23 mouse cellular contexts compared by ENCODE assay signal in genomic region chr8:84507220-84507619, GRCm38 (mm10).
DNase-seq lines count a peak whose midpoint lies in the region; ATAC-seq and TF ChIP-seq lines count a peak whose summit lies in the region.
"Had no signal": no experiment of that assay in that cellular context is flagged by ENCODE, and none has a peak within 500 bp of the region (broad histone marks: within the 10 kb centered on the region; RNA-seq: fewer than 3 reads in every experiment).

No protein-coding gene starts in this region.

- no peak overlapping the region for H3K4me2 ChIP-seq in heart, embryonic 12.5 days
- no peak overlapping the region for H3K4me2 ChIP-seq in heart, embryonic 15.5 days
- H3K4me2 ChIP-seq: forebrain, embryonic 13.5 days; hindbrain, embryonic 13.5 days; intestine, embryonic 15.5 days had no signal

- 51% methylated on average over 5 of the region's 5 CpGs for WGBS in heart, embryonic 12.5 days
- 35% methylated on average over 5 of the region's 5 CpGs for WGBS in heart, embryonic 15.5 days

- peaks cover 18% of the 10 kb centered on the region for H3K4me1 ChIP-seq in heart, embryonic 12.5 days (replicated peaks)
- peaks cover 17% of the 10 kb centered on the region for H3K4me1 ChIP-seq in heart, embryonic 15.5 days (replicated peaks)
- H3K4me1 ChIP-seq: forebrain, embryonic 10.5 days; forebrain, embryonic 13.5 days; hindbrain, embryonic 10.5 days; hindbrain, embryonic 13.5 days; intestine, embryonic 15.5 days had no signal

- H3K27me3 ChIP-seq in heart, embryonic 12.5 days (replicated peaks): no peaks in the 10 kb centered on the region
- no peaks in the 10 kb centered on the region for H3K27me3 ChIP-seq in heart, embryonic 15.5 days
- H3K27me3 ChIP-seq: forebrain, embryonic 13.5 days; hindbrain, embryonic 13.5 days; intestine, embryonic 15.5 days had no signal

- no peak for ATAC-seq in heart, embryonic 12.5 days (ENCODE audit: insufficient number of reproducible peaks, low FRiP score)
- no peak; the same call in 1 of the 2 replicates for ATAC-seq in heart, embryonic 15.5 days (replicated peaks; ENCODE audit: insufficient number of reproducible peaks, insufficient read depth, low FRiP score, low read depth)
- ATAC-seq: CD4-positive, CD25-positive, alpha-beta regulatory T cell, adult 4 months; forebrain, embryonic 13.5 days; forebrain, embryonic 16.5 days; hindbrain, embryonic 16.5 days; intestine, embryonic 15.5 days had no signal

- intact Hi-C loops in heart, postnatal 25 days (cut with DNase I): no loop called here
- intact Hi-C loops in left cerebral cortex, adult 2 months (cut with DNase I): loop anchor here (5.0 kb wide), 1 partner anchor 90 kb away; no protein-coding TSS in a partner anchor
- intact Hi-C loops in left cerebral cortex, postnatal 4 days (cut with DNase I): no loop called here

- H3K27ac ChIP-seq in heart, embryonic 12.5 days (ENCODE audit: poor library complexity, severe bottlenecking): peak overlapping the region; percentile 8
- H3K27ac ChIP-seq in heart, embryonic 15.5 days: peak overlapping the region; percentile 63
- H3K27ac ChIP-seq in left cerebral cortex, adult 2 months: peak overlapping the region; percentile 32; the same call in 1 of the 2 replicates
- H3K27ac ChIP-seq: forebrain, embryonic 10.5 days; forebrain, embryonic 13.5 days; hindbrain, embryonic 10.5 days; hindbrain, embryonic 13.5 days; intestine, embryonic 15.5 days had no signal

- H3K36me3 ChIP-seq in heart, embryonic 12.5 days: no peaks in the 10 kb centered on the region
- H3K36me3 ChIP-seq in heart, embryonic 15.5 days: no peaks in the 10 kb centered on the region
- H3K36me3 ChIP-seq: forebrain, embryonic 10.5 days; hindbrain, embryonic 10.5 days; intestine, embryonic 15.5 days had no signal

- no peak for DNase-seq in heart, postnatal 25 days (ENCODE audit: low spot score)
- no peak for DNase-seq in heart, adult 8-10 months (ENCODE audit: low spot score)
- DNase-seq in left cerebral cortex, adult 2 months (ENCODE audit: extremely low spot score in 1 of 2, low spot score in 2 of 2): no peak
- DNase-seq in left cerebral cortex, postnatal 4 days: no peak
- DNase-seq: adrenal gland, adult 2 months; adrenal gland, postnatal 14 days; cerebellum, adult 11-12 months; cerebellum, adult 9-10 months; cerebellum, postnatal 14 days; gastrocnemius, postnatal 10 days; gastrocnemius, postnatal 36 days; kidney, adult 11 months; kidney, adult 8-10 months had no signal

- H3K4me3 ChIP-seq in heart, embryonic 12.5 days: no peak overlapping the region
- H3K4me3 ChIP-seq in heart, embryonic 15.5 days: no peak overlapping the region
- no peak overlapping the region for H3K4me3 ChIP-seq in left cerebral cortex, adult 2 months
- H3K4me3 ChIP-seq: forebrain, embryonic 10.5 days; forebrain, embryonic 13.5 days; hindbrain, embryonic 10.5 days; hindbrain, embryonic 13.5 days; intestine, embryonic 15.5 days had no signal

- no peak for TF ChIP-seq CTCF in left cerebral cortex, adult 2 months (IDR thresholded peaks at IDR 0.05)

- no peaks in the 10 kb centered on the region for H3K9me3 ChIP-seq in heart, embryonic 12.5 days (replicated peaks)
- H3K9me3 ChIP-seq in heart, embryonic 15.5 days (replicated peaks): no peaks in the 10 kb centered on the region
- H3K9me3 ChIP-seq: forebrain, embryonic 10.5 days; forebrain, embryonic 13.5 days; hindbrain, embryonic 10.5 days; hindbrain, embryonic 13.5 days; intestine, embryonic 15.5 days had no signal

- H3K9ac ChIP-seq in heart, embryonic 12.5 days: no peak overlapping the region
- no peak overlapping the region for H3K9ac ChIP-seq in heart, embryonic 15.5 days
- H3K9ac ChIP-seq: forebrain, embryonic 13.5 days; hindbrain, embryonic 13.5 days; intestine, embryonic 15.5 days had no signal

Comparison
In these comparisons a context has a peak if more than half of its experiments do, and no peak if none do; other contexts are left out.
1. H3K27ac ChIP-seq: peak in every context shown above with its lines; median percentile 63 in heart, embryonic 15.5 days; 32 in left cerebral cortex, adult 2 months; 8 in heart, embryonic 12.5 days.